Mouse (Mus musculus): ENCODE results near the gene Prdx2.

Prdx2 gene

GRCm38 (mm10) chr8:84979599-84980421, 10.4 kb downstream of the Prdx2 start:
- DNase-seq = peak; percentile 95 to 97

DNA sequence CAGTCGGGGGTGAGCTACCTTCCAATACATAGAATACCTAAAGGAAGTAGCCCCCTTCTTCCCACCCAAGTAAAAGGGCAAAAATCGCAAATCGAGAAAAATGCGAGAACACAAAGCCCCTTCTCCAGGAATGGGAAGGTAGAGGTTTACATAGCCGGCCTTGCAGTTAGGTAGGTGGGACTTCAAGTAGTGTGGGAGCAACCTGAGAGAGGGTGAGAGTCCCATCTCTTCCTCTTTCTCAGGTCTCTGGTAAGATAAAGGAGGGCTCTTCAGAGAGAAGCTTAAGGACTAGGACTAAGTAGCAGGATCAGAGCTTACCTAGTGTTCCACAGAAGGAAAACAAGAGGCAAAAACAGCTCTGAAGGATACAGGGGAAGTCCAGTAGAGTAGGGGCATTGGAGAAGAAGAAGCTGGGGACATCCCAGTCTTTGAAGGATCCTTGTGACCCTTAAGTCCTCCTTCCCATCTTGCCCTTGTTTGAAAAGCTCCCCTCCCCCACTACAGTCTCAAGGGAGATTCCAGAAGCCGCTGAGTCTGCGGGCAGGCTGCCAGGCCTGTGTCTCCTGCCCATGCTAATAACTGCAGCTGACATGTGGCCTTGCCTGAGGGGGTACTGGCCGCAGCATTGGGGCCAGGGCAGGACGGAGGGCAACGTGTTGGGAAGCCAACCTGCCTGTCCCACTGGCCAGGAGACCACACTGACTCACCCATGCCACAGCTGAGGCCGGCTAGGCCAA, 11.4 kb downstream of the Prdx2 start:
- DNase-seq = peak; percentile 59 to 63

GRCm38 (mm10) chr8:84981644-84982498, 12.5 kb downstream of the Prdx2 start:
- peak in 1 of 2 experiments; percentile 35 for DNase-seq

DNA sequence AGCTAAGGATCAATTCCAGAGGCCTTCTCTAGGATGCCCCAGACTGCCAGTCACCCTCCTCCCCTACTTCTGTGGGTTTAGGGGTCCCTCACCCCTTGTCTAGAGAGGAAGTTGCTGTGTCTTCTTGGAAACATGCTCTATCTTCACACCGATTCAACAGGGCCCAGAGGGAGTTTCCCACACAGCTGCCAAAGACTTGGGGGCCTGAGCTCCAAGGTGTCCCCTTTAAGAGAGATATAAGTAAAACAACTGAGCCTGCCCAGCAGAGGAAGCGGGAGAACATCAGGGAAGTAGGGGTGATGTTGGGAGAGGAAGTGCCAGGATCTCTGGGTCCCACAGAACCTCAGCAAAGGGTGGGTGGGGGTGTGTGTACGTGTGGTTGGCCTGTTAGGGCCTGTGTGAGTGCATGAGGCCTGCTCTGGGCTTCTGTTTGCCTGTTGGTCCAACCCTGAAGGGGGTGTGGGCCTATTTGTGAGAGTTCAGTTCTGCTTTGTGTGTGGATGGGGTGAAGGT, 13.2 kb downstream of the Prdx2 start:
- DNase-seq = peak; percentile 48 to 52

DNA sequence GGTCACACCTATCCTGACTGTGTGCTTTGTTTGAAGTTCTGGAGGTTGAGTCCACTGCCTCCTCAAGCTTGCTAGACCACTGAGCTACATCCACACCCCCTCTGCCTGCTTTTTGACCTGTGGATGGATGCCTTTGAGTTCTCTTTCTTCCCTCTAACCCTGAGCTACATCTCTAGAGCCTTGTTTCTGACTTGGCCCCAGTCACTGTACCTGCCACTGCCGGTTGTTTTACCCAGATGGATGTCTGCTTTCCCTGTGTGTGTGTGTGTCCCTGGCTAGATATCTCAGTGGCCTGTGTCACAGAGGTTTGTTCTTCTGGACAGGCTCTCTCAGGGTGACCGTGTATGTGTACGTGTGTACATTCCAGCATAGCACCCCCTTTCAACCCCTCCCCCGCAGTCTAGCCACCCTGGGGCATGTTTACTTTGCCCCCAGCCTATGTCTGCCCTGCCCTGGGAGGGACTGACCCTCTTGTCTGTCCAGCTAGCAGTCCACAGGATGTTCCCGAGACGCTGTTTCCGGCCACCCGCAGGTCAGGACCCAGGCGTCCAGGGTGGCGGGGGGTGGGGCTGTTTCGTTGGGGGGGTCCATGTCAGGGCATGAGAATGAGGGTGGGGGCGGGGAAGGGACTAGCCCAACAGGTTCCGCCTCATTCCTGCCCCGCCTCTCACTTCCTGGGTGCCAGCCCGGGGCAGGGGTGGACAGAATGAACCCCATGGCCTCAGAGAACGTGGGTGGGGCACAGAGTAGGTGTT, 15.1 kb downstream of the Prdx2 start:
- peak; percentile 46 to 53 for DNase-seq

DNA sequence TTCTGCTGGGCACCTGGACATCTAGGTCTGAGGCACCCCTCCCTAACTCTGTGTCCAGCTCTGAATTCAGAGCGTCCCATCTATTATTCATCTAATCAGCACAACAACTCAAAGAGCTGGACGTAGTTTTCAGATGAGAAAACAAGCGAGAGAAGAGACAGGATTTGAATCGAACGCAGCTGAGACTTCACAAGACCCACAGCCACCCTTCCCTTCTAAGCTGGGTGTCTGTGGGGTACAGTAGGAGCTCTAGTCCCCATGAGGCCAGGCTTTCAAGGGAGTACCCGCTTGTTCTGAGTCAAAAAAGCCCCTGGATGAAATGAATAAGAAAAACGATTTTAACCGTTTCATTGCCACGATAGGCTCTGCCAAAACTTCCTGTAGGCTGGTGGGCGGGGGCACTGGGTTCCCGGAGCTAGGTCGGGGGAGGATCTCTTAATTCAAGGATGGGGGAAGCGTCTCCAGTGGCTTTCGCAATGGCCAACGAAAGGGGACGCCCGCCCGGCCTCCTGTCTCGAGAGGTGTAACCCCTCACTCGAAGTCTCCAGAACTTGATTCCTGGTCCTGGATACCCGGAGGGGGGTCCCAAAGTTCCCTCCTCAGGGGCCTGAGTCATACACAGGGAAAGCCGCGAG, 15.8 kb downstream of the Prdx2 start:
- no peak for DNase-seq

DNA sequence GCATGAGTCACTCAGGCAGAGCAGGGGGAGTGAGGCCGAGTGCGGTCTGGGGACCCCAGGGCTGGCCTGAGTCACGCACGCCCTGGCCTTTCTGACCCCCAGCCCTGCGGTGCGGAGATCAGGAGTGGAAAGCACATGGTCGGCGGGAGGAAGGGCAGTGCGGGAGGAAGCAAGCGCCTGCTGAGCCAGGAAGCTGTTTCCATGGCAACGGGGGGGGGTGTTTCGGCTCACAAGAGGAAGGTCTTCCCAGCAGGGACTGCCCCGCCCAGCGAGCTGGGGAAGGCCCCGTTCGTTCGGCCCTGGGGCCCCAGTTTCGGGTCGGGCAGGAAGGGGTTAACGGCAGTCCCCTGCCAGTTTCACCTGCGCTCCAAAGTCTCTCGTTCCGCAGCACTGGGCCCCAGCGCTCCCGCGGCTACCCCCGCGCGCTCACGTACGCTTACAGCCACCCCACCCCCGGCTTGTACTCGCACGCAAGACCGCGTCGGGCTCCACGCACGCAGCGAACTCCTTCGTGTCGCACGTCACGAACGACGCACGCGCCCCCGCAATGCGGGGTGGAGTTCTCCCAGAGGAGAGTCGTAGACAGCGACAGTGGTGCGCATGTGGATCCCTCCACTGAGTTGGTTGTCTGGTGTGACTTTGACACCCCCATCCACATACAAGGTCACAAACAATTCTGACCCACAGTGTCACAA, 16.4 kb downstream of the Prdx2 start:
- DNase-seq = peak; percentile 97 to 98

DNA sequence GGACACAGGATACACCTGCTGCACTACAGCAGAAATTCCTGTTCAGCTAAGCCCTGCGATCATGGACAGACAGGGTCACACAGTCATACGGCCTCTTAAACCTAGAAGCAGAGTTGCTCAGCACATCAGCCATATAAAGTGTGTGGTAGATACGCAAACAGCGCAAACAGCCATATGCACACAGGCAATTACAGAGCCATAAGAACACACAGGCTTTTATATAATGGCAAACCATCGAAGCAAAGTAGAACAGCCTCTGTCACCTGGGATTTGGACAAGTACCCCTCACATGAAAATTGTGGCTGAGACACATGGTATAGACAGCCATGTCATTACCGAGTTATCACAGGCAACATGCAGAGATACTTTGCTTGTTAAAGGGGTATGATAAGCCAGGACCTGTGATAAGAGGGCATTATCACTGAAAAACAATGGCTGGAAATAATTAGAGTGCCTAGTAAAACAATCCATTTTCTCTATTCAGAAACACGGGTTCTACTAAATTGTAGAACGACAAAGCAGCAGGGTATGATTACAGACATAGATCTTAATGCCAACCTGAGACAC, 17.1 kb downstream of the Prdx2 start:
- no peak for DNase-seq

DNA sequence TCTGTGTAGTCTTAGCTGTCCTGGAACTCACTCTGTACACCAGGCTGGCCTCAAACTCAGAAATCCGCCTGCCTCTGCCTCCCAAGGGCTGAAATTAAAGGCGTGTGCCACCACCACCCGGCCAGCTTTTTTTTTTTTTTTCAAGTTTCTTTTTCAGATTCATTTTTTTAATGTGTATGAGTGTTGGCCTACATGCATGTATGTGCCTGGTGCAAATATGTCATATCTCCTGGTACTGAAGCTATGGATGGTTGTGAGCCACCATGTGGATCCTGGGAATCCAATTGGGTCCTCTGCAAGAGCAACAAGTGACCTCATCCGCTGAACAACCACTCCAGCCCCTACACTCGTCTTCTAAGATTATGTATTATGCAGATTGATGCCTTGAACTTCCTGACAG, 18.0 kb downstream of the Prdx2 start:
- no peak for DNase-seq

- no peak for DNase-seq
These were observed 18.5 kb downstream of the Prdx2 start for GRCm38 (mm10) chr8:84987903-84988302.

DNA sequence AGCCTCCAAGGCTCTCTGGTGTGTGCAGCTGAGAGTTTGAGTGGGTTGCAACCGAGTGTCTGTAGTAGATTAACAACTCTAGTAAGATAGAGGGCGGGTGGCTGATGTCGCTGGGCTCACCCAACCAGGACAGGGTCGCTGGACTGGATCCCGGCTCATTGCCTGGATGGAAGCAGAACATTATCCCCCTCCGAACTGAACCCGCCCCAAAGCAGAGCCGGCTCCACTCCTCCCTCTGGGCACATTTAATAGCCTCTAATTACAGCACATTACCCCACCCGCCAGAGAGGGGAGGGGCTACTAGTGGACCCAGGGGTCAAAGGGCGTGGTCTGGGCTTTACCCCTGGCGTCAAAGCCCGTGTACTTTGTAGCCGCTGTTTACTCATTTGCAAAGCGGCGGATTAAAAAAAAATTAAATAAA, 19.9 kb downstream of the Prdx2 start:
- peak; percentile 39 to 44 for DNase-seq

- DNase-seq = peak; percentile 92
These were observed 20.4 kb downstream of the Prdx2 start for GRCm38 (mm10) chr8:84989810-84990209.

DNA sequence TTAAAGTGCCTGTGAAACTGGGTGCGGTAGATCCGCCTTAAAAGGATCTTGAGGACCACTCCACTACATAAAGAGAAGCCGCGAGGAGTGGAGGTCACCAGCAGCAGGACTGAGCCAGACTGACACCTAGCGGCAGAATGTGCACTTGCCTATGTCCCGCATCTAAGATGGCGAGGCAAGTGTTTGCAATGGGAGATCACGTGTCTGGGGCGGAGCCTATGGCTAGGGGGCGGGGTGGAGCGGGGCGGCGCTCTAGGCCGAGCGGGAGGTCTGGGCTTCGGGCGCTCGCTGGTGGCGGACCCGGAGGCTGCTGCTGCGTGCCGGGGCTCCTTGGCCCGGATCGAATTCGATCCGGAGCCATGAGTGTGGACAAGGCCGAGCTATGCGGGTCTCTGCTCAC, 21.0 kb downstream of the Prdx2 start, which contains the start of gene Hook2:
Gene Hook2, plus strand, starts transcription at position 255 of the 400 bp plus-strand sequence.
- DNase-seq = peak; percentile 98 to 99

GRCm38 (mm10) chr8:84990836-84991235, 21.4 kb downstream of the Prdx2 start:
- DNase-seq = peak; percentile 65 to 68

DNA sequence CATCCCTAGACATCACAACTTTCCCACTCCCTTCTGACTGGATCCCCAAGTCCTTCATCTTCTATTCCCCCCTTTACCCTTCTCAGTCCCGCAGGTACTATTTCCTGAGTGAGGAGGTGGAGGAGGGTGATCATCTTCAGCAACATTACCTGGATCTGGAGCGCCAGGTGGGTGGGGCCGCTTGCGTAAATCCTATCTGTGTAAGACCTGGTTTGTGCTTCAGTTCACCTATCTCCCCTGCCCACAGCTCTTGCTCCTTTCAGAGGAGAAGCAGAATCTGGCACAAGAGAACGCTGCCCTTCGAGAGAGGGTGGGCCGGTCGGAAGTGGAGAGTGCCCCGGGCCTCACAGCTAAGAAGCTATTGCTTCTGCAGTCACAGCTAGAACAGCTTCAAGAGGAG, 25.0 kb downstream of the Prdx2 start:
- no peak for DNase-seq

DNA sequence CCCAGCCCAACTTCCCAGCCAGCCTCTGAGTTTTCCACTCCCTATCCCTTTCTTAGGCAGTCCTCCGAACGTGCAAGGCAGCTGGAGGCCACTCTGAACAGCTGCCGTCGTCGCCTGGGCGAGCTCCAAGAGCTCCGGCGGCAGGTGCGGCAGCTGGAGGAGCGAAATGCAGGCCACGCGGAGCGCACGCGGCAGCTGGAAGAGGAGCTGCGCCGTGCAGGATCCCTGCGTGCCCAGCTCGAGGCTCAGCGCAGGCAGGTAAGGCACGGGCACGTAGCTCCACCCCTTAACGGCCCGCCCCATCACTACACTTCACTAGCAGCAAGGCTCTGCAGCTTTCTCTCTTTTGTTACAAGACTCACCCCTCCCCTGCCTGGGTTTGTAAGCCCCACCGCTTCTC, 26.3 kb downstream of the Prdx2 start:
- DNase-seq = no peak

DNA sequence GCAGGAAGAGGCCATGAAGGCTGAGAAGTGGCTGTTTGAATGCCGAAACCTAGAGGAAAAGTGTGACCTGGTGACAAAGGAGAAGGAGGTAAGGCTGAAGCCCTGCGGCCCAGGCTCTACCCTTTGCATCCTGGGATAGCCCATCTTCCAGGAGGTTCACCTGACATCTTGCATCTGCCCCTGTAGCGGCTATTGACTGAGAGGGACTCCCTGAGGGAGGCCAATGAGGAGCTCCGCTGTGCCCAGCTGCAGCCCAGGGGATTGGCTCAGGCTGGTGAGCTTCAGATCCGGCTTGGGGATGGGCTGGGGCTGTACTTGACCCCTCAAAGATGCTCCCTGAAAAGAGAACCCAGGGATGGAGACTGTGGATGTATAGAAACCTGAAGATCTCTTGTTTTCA, 27.6 kb downstream of the Prdx2 start:
- no peak for DNase-seq

DNA sequence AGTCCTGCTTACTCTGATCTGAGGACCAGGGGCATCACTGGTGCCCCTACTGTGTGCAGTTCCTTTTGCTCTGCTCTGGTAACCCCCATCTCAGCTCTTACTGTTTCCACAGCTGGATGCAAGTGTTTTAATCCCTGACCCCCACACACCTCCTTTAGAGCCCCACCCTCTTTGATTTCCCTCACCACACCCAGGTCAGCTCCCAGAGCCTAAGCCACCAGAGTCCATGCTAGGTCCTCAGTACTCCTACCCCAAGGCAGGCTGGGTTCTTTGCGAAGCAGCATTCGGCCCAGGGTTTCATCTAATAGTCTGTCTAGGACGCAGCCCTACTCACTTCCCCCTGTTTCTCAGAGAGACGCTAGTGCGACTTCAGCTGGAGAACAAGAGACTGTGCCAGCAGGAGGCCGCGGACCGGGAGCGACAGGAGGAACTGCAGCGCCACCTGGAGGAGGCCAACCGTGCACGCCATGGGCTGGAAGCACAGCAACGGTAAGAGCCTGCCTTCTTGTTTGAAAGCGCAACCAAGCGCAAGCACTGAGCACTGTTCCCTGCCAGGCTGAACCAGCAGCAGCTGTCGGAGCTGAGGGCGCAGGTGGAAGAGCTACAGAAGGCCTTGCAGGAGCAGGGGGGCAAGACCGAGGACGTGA, 28.4 kb downstream of the Prdx2 start:
- peak; percentile 94 to 96 for DNase-seq

- DNase-seq = peak; percentile 69 to 70
These were observed 38.3 kb downstream of the Prdx2 start for GRCm38 (mm10) chr8:85007686-85008085.

GRCm38 (mm10) chr8:85011242-85011641, 41.9 kb downstream of the Prdx2 start:
- DNase-seq = no peak

All from B cell, adult 2 months (primary cell).